Mouse (Mus musculus): ENCODE data around the gene Gprc5b. TPM values are rescaled to one million over a fixed set of nuclear protein-coding genes. Genes with fewer than 3 reads are reported as not detected.

The Gprc5b gene
- polyA plus RNA-seq, 1 experiment from 2014 or later, result 7.9 TPM

GRCm38 (mm10) chr7:118965198-118965597 is 29.8 kb downstream of the Gprc5b start:
- no peak overlapping the region for H3K9ac ChIP-seq
- 33% methylated on average over 7 of the region's 7 CpGs for WGBS
- peaks cover 5% of the 10 kb centered on the region for H3K4me1 ChIP-seq (replicated peaks)
- no peak for ATAC-seq (ENCODE audit: low FRiP score)
- H3K4me3 ChIP-seq, result no peak overlapping the region
- no peak overlapping the region for H3K4me2 ChIP-seq
- H3K27me3 ChIP-seq, result no peaks in the 10 kb centered on the region
- no peaks in the 10 kb centered on the region for H3K36me3 ChIP-seq
- no peaks in the 10 kb centered on the region for H3K9me3 ChIP-seq
- no peak overlapping the region for H3K27ac ChIP-seq

DNA sequence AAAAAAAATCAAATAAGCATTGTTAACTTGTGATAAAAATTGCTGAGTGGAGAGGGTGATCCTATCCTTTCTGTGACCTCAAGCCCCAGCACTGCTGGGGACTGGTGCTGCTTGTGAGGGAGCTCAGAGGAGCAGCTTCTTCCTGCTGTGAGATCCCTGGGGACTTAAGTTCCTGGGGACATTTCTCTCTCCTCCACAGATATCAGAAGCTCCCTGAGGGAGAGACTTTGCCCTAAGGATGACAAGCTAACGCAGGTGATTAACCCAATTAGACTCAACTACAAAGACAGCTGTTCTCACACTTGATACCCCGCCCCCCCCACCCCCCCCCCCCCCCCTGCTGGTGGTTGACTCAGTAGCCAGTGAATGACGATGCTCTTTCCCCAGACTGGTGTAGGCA is 30.2 kb downstream of the Gprc5b start:
- ATAC-seq (ENCODE audit: low FRiP score), result no peak
- 11% methylated on average over 2 of the region's 3 CpGs for WGBS
- no peak overlapping the region for H3K27ac ChIP-seq

DNA sequence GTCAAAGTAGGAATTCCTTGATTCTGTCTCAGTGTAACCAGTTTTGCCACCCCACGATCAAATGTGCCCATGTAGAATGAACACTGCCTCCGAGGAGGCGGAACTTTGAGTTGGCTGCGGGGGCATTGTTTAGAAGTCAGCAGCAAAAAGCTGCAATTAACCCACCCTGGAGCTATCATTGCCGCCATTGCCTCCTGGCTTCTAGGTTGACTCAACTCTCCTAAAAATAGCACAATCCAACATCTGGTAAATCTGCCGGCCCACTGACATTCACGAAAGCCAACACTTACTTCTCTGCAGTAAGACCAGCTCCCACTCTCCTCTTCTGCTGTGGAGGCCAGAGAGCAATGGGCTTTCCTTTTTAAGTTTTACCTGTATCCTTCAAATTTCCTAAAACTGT is 35.8 kb downstream of the Gprc5b start:
- H3K4me2 ChIP-seq, result no peak overlapping the region
- ATAC-seq (ENCODE audit: low FRiP score), result no peak
- no peaks in the 10 kb centered on the region for H3K27me3 ChIP-seq
- H3K4me3 ChIP-seq, result no peak overlapping the region
- no peaks in the 10 kb centered on the region for H3K4me1 ChIP-seq (replicated peaks)
- no peaks in the 10 kb centered on the region for H3K9me3 ChIP-seq
- WGBS, result 78% methylated on average over 7 of the region's 7 CpGs
- no peaks in the 10 kb centered on the region for H3K36me3 ChIP-seq
- H3K9ac ChIP-seq, result no peak overlapping the region
- H3K27ac ChIP-seq, result no peak overlapping the region

More for the DNA sequence above, 30.2 kb downstream of the Gprc5b start:
- Histone ChIP-seq H3K9me3 (no peaks in the 10 kb centered on the region), H3K9ac (no peak overlapping the region), H3K4me1 (replicated peaks) (peaks cover 5% of the 10 kb centered on the region), H3K36me3 (no peaks in the 10 kb centered on the region), H3K27me3 (no peaks in the 10 kb centered on the region), H3K4me3 (no peak overlapping the region), H3K4me2 (no peak overlapping the region)

GRCm38 (mm10) chr7:118956616-118957246 is 38.3 kb downstream of the Gprc5b start:
- Histone ChIP-seq H3K4me3 (no peak overlapping the region), H3K27ac (no peak overlapping the region), H3K36me3 (no peaks in the 10 kb centered on the region), H3K9ac (no peak overlapping the region), H3K9me3 (no peaks in the 10 kb centered on the region), H3K4me2 (no peak overlapping the region), H3K4me1 (replicated peaks) (no peaks in the 10 kb centered on the region), H3K27me3 (no peaks in the 10 kb centered on the region)
- WGBS, result 86% methylated on average over 4 of the region's 4 CpGs
- no peak for ATAC-seq (ENCODE audit: low FRiP score)

DNA sequence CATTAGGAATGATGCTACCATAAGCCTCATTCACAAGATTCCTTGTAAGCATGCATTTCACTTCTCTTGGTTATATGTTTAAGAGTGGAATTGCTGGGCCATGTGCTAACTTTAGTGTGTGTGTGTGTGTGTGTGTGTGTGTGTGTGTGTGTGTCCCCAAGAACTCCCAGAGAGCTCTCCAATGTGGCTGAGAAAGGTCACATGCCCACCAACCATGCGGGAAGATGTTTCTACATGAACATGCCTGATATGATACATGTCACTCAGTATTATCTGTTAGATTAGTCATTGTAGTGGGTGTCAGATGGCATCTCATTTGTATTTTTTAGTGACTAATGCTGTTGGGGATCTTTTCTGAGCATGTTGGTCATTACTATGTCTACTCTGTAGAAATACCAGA is 40.0 kb downstream of the Gprc5b start:
- Histone ChIP-seq H3K4me3 (no peak overlapping the region), H3K27ac (no peak overlapping the region), H3K9ac (no peak overlapping the region), H3K4me1 (replicated peaks) (no peaks in the 10 kb centered on the region; the same call in 1 of the 2 replicates), H3K36me3 (no peaks in the 10 kb centered on the region), H3K9me3 (no peaks in the 10 kb centered on the region), H3K27me3 (no peaks in the 10 kb centered on the region), H3K4me2 (no peak overlapping the region)
- no peak for ATAC-seq (ENCODE audit: low FRiP score)
- WGBS, result 83% methylated on average over 1 of the region's 1 CpGs

- Histone ChIP-seq H3K4me2 (no peak overlapping the region), H3K4me3 (no peak overlapping the region), H3K36me3 (no peaks in the 10 kb centered on the region), H3K4me1 (replicated peaks) (no peaks in the 10 kb centered on the region; the same call in 1 of the 2 replicates), H3K9ac (no peak overlapping the region), H3K27ac (no peak overlapping the region), H3K9me3 (no peaks in the 10 kb centered on the region), H3K27me3 (no peaks in the 10 kb centered on the region)
- no peak for ATAC-seq (ENCODE audit: low FRiP score)
- whole genome bisulfite sequencing, result 63% methylated on average over 11 of the region's 11 CpGs
These were observed 41.3 kb downstream of the Gprc5b start for GRCm38 (mm10) chr7:118953626-118954282.

DNA sequence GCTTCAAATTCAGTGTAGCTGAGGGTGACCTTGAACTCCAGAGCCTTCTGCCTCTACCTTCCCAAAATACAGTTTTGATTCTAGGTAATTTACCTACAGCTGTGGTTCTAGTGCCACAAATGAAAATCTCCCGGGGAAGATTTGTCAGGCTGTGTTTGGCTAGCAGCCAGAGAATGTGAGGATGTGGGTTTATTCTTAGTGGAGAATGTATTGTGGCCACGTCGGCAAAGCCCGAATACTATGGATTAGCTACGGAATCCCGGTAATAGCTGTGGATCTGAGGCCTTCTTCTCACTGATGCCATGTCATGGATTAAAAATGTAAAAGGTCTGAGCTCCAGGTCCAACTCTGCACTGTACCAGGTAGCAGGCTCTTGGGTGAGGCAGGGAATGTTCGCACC is 45.3 kb downstream of the Gprc5b start:
- Histone ChIP-seq H3K27ac (no peak overlapping the region), H3K9ac (no peak overlapping the region), H3K9me3 (no peaks in the 10 kb centered on the region), H3K27me3 (no peaks in the 10 kb centered on the region), H3K4me2 (no peak overlapping the region), H3K4me3 (no peak overlapping the region), H3K36me3 (no peaks in the 10 kb centered on the region), H3K4me1 (replicated peaks) (no peaks in the 10 kb centered on the region; the same call in 1 of the 2 replicates)
- WGBS, result 62% methylated on average over 7 of the region's 7 CpGs
- no peak for ATAC-seq (ENCODE audit: low FRiP score)

- no peaks in the 10 kb centered on the region for H3K27me3 ChIP-seq
- no peaks in the 10 kb centered on the region; the same call in 1 of the 2 replicates for H3K4me1 ChIP-seq (replicated peaks)
- no peak overlapping the region for H3K27ac ChIP-seq
- WGBS, result 54% methylated on average over 2 of the region's 2 CpGs
- H3K4me2 ChIP-seq, result no peak overlapping the region
- no peak for ATAC-seq (ENCODE audit: low FRiP score)
- no peak overlapping the region for H3K9ac ChIP-seq
- H3K36me3 ChIP-seq, result no peaks in the 10 kb centered on the region
- H3K9me3 ChIP-seq, result no peaks in the 10 kb centered on the region
- no peak overlapping the region for H3K4me3 ChIP-seq
These were observed 46.2 kb downstream of the Gprc5b start for GRCm38 (mm10) chr7:118948677-118949282.

DNA sequence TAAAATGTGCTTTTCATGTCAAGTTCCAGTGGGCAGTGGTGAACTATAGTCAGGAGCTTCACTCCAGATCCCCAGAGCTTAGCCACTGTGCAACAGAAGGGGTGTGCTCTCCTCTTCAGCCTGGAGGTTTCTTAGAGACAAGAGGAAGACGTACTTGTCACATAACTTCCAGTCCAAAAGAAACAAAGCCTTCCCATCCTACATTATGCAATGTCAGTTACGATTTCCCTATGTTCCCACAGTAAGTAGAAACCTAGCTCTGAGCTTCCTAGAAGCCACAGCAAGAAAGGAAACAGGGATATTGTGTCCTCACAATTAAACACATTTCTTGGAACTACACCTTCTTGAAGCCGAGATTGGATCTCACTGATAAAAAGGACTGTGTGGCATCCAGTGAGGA is 47.8 kb downstream of the Gprc5b start:
- no peaks in the 10 kb centered on the region for H3K36me3 ChIP-seq
- H3K4me1 ChIP-seq (replicated peaks), result peaks cover 4% of the 10 kb centered on the region; the same call in 1 of the 2 replicates
- no peak overlapping the region for H3K4me3 ChIP-seq
- 52% methylated on average over 3 of the region's 3 CpGs for WGBS
- H3K27ac ChIP-seq, result no peak overlapping the region
- no peak for ATAC-seq (ENCODE audit: low FRiP score)
- no peak overlapping the region for H3K9ac ChIP-seq
- no peak overlapping the region for H3K4me2 ChIP-seq
- no peaks in the 10 kb centered on the region for H3K27me3 ChIP-seq
- H3K9me3 ChIP-seq, result no peaks in the 10 kb centered on the region

- no peaks in the 10 kb centered on the region for H3K36me3 ChIP-seq
- no peak overlapping the region for H3K4me3 ChIP-seq
- WGBS, result 31% methylated on average over 2 of the region's 2 CpGs
- no peak for ATAC-seq (ENCODE audit: low FRiP score)
- H3K4me1 ChIP-seq (replicated peaks), result peaks cover 4% of the 10 kb centered on the region; the same call in 1 of the 2 replicates
- H3K27ac ChIP-seq, result no peak overlapping the region
- H3K9ac ChIP-seq, result no peak overlapping the region
- H3K9me3 ChIP-seq, result no peaks in the 10 kb centered on the region
- no peaks in the 10 kb centered on the region for H3K27me3 ChIP-seq
- no peak overlapping the region for H3K4me2 ChIP-seq
These were observed 50.1 kb downstream of the Gprc5b start for GRCm38 (mm10) chr7:118944884-118945283.

DNA sequence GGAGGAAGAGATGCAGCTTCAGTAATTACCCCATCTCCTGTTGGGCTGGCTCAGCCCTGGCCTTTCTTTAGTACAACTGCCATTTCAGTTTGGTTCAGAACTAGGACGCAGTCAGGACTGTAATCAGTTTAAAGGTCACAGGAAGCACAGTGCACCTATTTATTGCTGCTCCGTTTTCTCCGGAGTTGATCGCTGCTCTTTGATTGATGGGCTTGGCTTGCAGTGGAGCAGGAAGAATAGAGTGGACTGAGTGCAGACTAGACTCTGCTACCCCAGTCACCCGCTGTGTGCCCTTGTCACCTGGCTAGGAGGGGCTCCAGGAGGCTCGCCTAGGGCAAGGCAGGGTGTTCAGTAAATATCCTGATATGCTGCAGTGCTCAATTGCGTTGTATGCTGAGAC is 51.8 kb downstream of the Gprc5b start:
- no peaks in the 10 kb centered on the region for H3K27me3 ChIP-seq
- WGBS, result 43% methylated on average over 7 of the region's 7 CpGs
- no peak for ATAC-seq (ENCODE audit: low FRiP score)

GRCm38 (mm10) chr7:118942297-118942696 is 52.7 kb downstream of the Gprc5b start:
- WGBS, result 77% methylated on average over 3 of the region's 3 CpGs
- no peak overlapping the region for H3K4me3 ChIP-seq

More for the DNA sequence above, 51.8 kb downstream of the Gprc5b start:
- Histone ChIP-seq H3K27ac (no peak overlapping the region), H3K4me3 (no peak overlapping the region), H3K9me3 (no peaks in the 10 kb centered on the region), H3K36me3 (no peaks in the 10 kb centered on the region), H3K4me1 (replicated peaks) (peaks cover 4% of the 10 kb centered on the region; the same call in 1 of the 2 replicates), H3K9ac (no peak overlapping the region), H3K4me2 (no peak overlapping the region)

More at GRCm38 (mm10) chr7:118942297-118942696, 52.7 kb downstream of the Gprc5b start:
- no peak overlapping the region for H3K4me2 ChIP-seq
- no peaks in the 10 kb centered on the region for H3K36me3 ChIP-seq
- no peaks in the 10 kb centered on the region; the same call in 1 of the 2 replicates for H3K27me3 ChIP-seq
- peaks cover 4% of the 10 kb centered on the region; the same call in 1 of the 2 replicates for H3K4me1 ChIP-seq (replicated peaks)
- H3K27ac ChIP-seq, result no peak overlapping the region
- ATAC-seq (ENCODE audit: low FRiP score), result no peak
- H3K9me3 ChIP-seq, result no peaks in the 10 kb centered on the region
- H3K9ac ChIP-seq, result no peak overlapping the region

Data from hindbrain, embryonic 13.5 days (tissue).